Mouse (Mus musculus): ENCODE data around the gene Clpp. TPM values are rescaled to one million over a fixed set of nuclear protein-coding genes. Genes with fewer than 3 reads are reported as not detected.

Clpp gene
- polyA plus RNA-seq, 1 experiment from 2014 or later, result 134 TPM

GRCm38 (mm10) chr17:57012245-57012795 lies 22.2 kb downstream of the Clpp start:
- peaks cover 17% of the 10 kb centered on the region for H3K4me1 ChIP-seq
- H3K27me3 ChIP-seq (replicated peaks), result no peaks in the 10 kb centered on the region
- H3K27ac ChIP-seq, result no peak overlapping the region
- ATAC-seq (ENCODE audit: low FRiP score, low read depth), result peak; percentile 0; the same call in 1 of the 2 replicates
- peak overlapping the region; percentile 81 for H3K4me2 ChIP-seq (replicated peaks)
- 70% methylated on average over 13 of the region's 13 CpGs for WGBS
- peaks cover 10% of the 10 kb centered on the region for H3K36me3 ChIP-seq
- H3K4me3 ChIP-seq, result peak overlapping the region; percentile 63
- no peaks in the 10 kb centered on the region for H3K9me3 ChIP-seq
- H3K9ac ChIP-seq, result 0 out of 2 replicates have a peak overlapping the region, but pooled peaks have one; percentile 69

GRCm38 (mm10) chr17:57019693-57020092 lies 29.6 kb downstream of the Clpp start:
- Histone ChIP-seq H3K4me1 (no peaks in the 10 kb centered on the region), H3K9ac (no peak overlapping the region), H3K4me3 (no peak overlapping the region), H3K27me3 (replicated peaks) (no peaks in the 10 kb centered on the region), H3K27ac (no peak overlapping the region), H3K9me3 (no peaks in the 10 kb centered on the region), H3K4me2 (replicated peaks) (no peak overlapping the region), H3K36me3 (peaks cover 44% of the 10 kb centered on the region)
- ATAC-seq (ENCODE audit: low FRiP score, low read depth), result no peak
- WGBS, result 90% methylated on average over 2 of the region's 2 CpGs

- H3K4me1 ChIP-seq, result no peaks in the 10 kb centered on the region
Observed at GRCm38 (mm10) chr17:57020960-57021359, 30.9 kb downstream of the Clpp start.

GRCm38 (mm10) chr17:57027471-57027870 lies 37.4 kb downstream of the Clpp start:
- H3K9ac ChIP-seq, result no peak overlapping the region
- H3K27me3 ChIP-seq (replicated peaks), result no peaks in the 10 kb centered on the region
- H3K4me3 ChIP-seq, result no peak overlapping the region
- no peak for ATAC-seq (ENCODE audit: low FRiP score, low read depth)
- H3K4me2 ChIP-seq (replicated peaks), result no peak overlapping the region
- H3K36me3 ChIP-seq, result peaks cover 66% of the 10 kb centered on the region
- H3K27ac ChIP-seq, result no peak overlapping the region
- WGBS, result 91% methylated on average over 4 of the region's 4 CpGs
- H3K4me1 ChIP-seq, result peaks cover 18% of the 10 kb centered on the region
- H3K9me3 ChIP-seq, result no peaks in the 10 kb centered on the region

More at GRCm38 (mm10) chr17:57020960-57021359, 30.9 kb downstream of the Clpp start:
- no peak overlapping the region for H3K4me3 ChIP-seq
- 92% methylated on average over 5 of the region's 5 CpGs for WGBS
- H3K9me3 ChIP-seq, result no peaks in the 10 kb centered on the region
- H3K9ac ChIP-seq, result no peak overlapping the region
- peaks cover 57% of the 10 kb centered on the region for H3K36me3 ChIP-seq
- no peak for ATAC-seq (ENCODE audit: low FRiP score, low read depth)
- no peak overlapping the region for H3K27ac ChIP-seq
- no peaks in the 10 kb centered on the region for H3K27me3 ChIP-seq (replicated peaks)
- no peak overlapping the region for H3K4me2 ChIP-seq (replicated peaks)

GRCm38 (mm10) chr17:57029691-57030090 lies 39.6 kb downstream of the Clpp start:
- peak overlapping the region; percentile 95 for H3K4me2 ChIP-seq (replicated peaks)
- H3K36me3 ChIP-seq, result peaks cover 43% of the 10 kb centered on the region
- peak overlapping the region; percentile 99 for H3K9ac ChIP-seq
- no peak overlapping the region for H3K27ac ChIP-seq
- peaks cover 18% of the 10 kb centered on the region for H3K4me1 ChIP-seq
- WGBS, result 40% methylated on average over 8 of the region's 8 CpGs
- peak overlapping the region; percentile 92 for H3K4me3 ChIP-seq
- H3K9me3 ChIP-seq, result no peaks in the 10 kb centered on the region
- no peaks in the 10 kb centered on the region for H3K27me3 ChIP-seq (replicated peaks)
- no peak for ATAC-seq (ENCODE audit: low FRiP score, low read depth)

- peaks cover 29% of the 10 kb centered on the region for H3K36me3 ChIP-seq
- H3K4me2 ChIP-seq (replicated peaks), result peak within 1 kb of the TSS; percentile 95
- ATAC-seq (ENCODE audit: low FRiP score, low read depth), result peak; percentile 1; the same call in 1 of the 2 replicates
- no peaks in the 10 kb centered on the region for H3K27me3 ChIP-seq (replicated peaks)
- under 1% methylated on average over 81 of the region's 99 CpGs for WGBS
- H3K9me3 ChIP-seq, result no peaks in the 10 kb centered on the region
- H3K4me1 ChIP-seq, result peaks cover 18% of the 10 kb centered on the region
- peak within 1 kb of the TSS; percentile 93 for H3K27ac ChIP-seq
- H3K4me3 ChIP-seq, result peak within 1 kb of the TSS; percentile 92
- H3K9ac ChIP-seq, result peak within 1 kb of the TSS; percentile 99
Observed at GRCm38 (mm10) chr17:57030931-57031660, 41.0 kb downstream of the Clpp start, which contains the start of gene Khsrp. Gene Khsrp (minus strand): TSS chr17:57031522.

- Histone ChIP-seq H3K4me2 (replicated peaks) (peak overlapping the region; percentile 62), H3K9me3 (no peaks in the 10 kb centered on the region), H3K27me3 (replicated peaks) (no peaks in the 10 kb centered on the region), H3K36me3 (peaks cover 22% of the 10 kb centered on the region), H3K9ac (peak overlapping the region; percentile 99), H3K27ac (peak overlapping the region; percentile 54; the same call in 1 of the 2 replicates), H3K4me1 (peaks cover 18% of the 10 kb centered on the region), H3K4me3 (peak overlapping the region; percentile 92)
- WGBS, result under 1% methylated on average over 38 of the region's 38 CpGs
- peak; percentile 99 for ATAC-seq (ENCODE audit: low FRiP score, low read depth)
Observed at GRCm38 (mm10) chr17:57031661-57032420, 41.7 kb downstream of the Clpp start.

GRCm38 (mm10) chr17:57032854-57033253 lies 42.7 kb downstream of the Clpp start:
- H3K9ac ChIP-seq, result no peak overlapping the region
- peaks cover 18% of the 10 kb centered on the region for H3K4me1 ChIP-seq
- ATAC-seq (ENCODE audit: low FRiP score, low read depth), result no peak
- peaks cover 12% of the 10 kb centered on the region for H3K36me3 ChIP-seq
- no peak overlapping the region for H3K4me3 ChIP-seq
- WGBS, result 89% methylated on average over 4 of the region's 4 CpGs
- peaks cover 4% of the 10 kb centered on the region for H3K27me3 ChIP-seq (replicated peaks)
- no peak overlapping the region for H3K27ac ChIP-seq
- peak overlapping the region; percentile 62; the same call in 1 of the 2 replicates for H3K4me2 ChIP-seq (replicated peaks)
- no peaks in the 10 kb centered on the region for H3K9me3 ChIP-seq

- WGBS, result 43% methylated on average over 8 of the region's 8 CpGs
- ATAC-seq (ENCODE audit: low FRiP score, low read depth), result no peak
- Histone ChIP-seq H3K9ac (no peak overlapping the region), H3K4me3 (no peak overlapping the region), H3K27ac (no peak overlapping the region), H3K36me3 (no peaks in the 10 kb centered on the region), H3K27me3 (replicated peaks) (peaks cover 13% of the 10 kb centered on the region), H3K9me3 (no peaks in the 10 kb centered on the region), H3K4me1 (no peaks in the 10 kb centered on the region), H3K4me2 (replicated peaks) (no peak overlapping the region)
Observed at GRCm38 (mm10) chr17:57038978-57039377, 48.9 kb downstream of the Clpp start.

- WGBS, result 75% methylated on average over 8 of the region's 8 CpGs
- ATAC-seq (ENCODE audit: low FRiP score, low read depth), result no peak
- Histone ChIP-seq H3K4me1 (no peaks in the 10 kb centered on the region), H3K27ac (no peak within 1 kb of the TSS), H3K36me3 (peaks cover 14% of the 10 kb centered on the region), H3K4me2 (replicated peaks) (no peak within 1 kb of the TSS), H3K9me3 (no peaks in the 10 kb centered on the region), H3K9ac (no peak within 1 kb of the TSS), H3K4me3 (no peak within 1 kb of the TSS), H3K27me3 (replicated peaks) (peaks cover 13% of the 10 kb centered on the region)
Observed at GRCm38 (mm10) chr17:57041554-57041953, 51.4 kb downstream of the Clpp start, which contains the start of gene Slc25a41. Gene Slc25a41 (minus strand): TSS chr17:57041654.

Data from neural tube, embryonic 12.5 days (tissue).